Mouse (Mus musculus): ENCODE data around the gene Atg4a-ps.

- no peak for TF ChIP-seq CTCF (conservative IDR thresholded peaks at IDR 0.05; ENCODE audit: low read length)
- TF ChIP-seq NANOG (IDR thresholded peaks at IDR 0.05; ENCODE audit: borderline replicate concordance, low read length) = no peak
- no peak for TF ChIP-seq POU5F1 (IDR thresholded peaks at IDR 0.05; ENCODE audit: borderline replicate concordance, low read length)
Measured at GRCm38 (mm10) chr3:103606660-103607595, 38.9 kb downstream of the Atg4a-ps start.
